Mouse (Mus musculus): Measurements from ENCODE around the gene Asb16.

The Asb16 gene

DNA sequence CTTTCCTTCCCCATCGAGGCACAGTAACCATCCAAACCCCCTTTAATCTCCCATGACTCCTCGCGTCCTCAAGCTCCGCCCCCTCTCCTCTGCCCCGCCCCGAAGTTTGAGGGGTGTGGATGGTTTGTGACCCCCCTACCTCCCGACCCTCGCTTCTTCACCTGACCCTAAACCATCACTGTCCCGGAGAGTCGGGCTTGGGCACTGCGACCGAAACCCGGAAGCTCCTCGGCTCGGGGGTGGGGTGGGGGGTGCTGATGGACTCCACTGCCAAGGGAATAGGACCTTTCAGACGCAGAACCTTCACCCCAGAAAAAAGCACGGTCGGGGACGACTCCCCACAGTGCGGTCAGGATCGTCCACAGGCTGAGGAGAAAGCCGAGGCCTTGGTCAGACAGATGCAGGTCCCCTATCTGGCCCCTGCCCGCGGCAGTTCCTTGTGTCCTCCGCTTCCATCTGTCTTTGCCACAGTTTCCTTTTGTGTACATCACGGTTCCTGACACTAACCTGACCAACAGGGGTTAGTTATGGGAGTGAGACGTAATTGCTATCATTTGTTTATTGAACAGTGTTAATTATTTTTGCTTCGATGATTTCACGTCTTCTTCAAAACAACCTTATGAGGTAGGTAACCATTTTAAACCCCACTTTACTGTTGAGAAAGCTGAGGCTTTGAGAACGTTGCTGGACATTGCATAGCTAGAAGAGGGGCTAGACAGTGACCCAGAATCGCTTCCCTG is 16.7 kb downstream of the Asb16 start:
- no peak for DNase-seq (ENCODE audit: low read depth, low spot score)

GRCm38 (mm10) chr11:102287485-102287884 is 18.9 kb downstream of the Asb16 start:
- no peak for DNase-seq (ENCODE audit: low read depth, low spot score)

DNA sequence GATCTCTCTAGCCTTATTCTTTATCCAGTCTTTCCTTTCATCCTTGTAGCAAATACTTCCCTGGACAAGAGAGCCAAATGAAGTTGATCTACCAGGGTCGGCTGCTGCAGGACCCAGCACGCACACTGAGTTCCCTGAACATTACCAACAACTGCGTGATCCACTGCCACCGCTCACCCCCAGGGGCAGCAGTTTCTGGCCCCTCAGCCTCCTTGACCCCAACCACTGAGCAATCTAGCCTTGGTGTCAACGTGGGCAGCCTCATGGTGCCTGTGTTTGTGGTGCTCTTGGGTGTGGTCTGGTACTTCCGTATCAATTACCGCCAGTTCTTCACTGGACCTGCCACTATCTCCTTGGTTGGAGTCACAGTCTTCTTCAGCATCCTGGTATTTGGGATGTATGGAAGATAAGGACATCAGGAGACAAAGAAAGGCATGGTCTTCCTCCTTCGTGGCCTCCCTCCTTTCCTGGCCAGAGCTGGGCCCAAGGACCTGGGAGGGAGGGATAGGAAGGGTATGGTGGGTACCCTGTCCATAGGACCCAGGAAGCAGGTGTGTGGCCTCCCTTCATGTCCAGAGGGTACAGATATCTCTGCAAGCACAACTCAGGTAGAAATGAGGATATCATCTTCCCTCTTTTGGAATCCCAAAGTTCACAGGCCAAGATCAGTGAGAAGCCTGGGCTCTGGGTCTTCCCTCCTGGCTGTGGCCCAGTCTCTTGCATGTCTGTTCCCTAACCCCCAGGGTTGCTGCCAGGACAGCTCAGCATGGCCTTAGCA is 19.7 kb downstream of the Asb16 start:
- no peak for DNase-seq (ENCODE audit: low read depth, low spot score)

DNA sequence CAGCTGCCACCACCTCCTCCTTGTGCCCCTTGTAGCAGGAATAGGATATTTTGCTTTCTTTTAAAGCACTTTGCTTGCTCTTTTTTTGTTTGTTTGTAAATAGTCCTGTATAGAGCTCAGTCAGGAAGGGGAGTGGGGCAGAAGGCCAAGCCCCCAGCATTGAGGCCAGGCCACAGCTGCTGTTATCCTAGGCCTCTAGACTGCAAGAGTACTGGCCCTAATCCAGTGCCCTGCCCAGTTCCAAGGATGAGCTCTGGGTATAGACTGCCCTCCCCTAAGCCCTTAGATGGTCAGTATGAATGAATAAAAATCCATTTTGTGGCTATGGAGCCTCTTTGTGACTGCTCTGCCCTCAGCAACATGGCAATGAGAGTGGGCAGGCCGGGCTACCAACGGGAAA is 20.4 kb downstream of the Asb16 start:
- DNase-seq (ENCODE audit: low read depth, low spot score) = no peak

DNA sequence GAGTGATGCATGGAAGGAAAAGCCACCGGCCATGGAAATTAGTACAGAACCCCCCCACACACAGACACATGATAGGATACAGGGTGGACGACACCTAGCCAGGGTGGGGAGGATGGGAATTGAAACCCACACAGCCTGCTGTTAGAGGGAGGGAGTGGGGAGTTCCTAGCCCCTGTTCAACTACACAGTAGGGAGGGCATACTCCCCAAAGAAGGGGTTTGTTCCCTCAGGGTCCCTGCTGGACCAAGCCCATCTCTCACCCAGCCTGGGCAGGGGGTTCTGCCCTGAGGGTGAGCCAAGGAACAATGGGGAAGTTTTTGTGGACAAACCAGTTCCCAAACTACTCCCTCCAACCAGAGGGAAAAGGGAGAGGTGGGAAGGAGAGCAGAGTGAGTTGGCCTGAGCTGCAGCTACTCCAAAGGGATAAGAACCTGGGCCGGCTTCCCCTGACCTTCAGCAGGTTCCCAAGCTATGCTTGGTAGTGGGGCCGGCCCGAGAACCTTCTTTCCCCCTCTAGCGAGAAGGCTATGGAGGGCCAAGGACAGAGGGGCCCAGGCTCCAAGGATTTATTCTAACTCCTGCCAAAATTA is 21.1 kb downstream of the Asb16 start:
- no peak for DNase-seq (ENCODE audit: low read depth, low spot score)

- no peak for DNase-seq (ENCODE audit: low read depth, low spot score)
Observed at GRCm38 (mm10) chr11:102290141-102290540, 21.6 kb downstream of the Asb16 start.

DNA sequence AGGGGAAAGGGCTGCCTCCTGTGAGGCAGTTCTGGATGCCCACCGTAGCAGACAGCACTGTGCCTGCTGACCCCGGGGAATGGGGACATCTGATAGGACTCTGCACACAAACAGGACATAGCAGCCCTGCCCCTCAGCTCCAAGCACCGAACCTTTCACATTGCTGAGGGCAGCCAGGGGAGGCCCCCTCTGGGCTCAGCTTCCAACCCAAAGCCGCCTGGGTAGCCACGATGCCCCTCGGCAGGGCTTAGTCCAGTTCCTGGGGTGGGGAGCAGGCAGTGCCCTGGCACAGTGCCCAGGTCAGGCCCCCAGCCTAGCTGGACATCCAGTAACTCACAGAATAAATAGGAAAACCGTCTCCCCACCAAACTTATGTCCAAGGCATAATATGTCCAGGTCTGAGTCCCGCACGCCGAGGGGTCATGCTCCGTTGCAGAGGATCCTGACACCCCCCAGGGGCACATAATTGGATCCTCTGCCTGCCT is 22.6 kb downstream of the Asb16 start:
- DNase-seq (ENCODE audit: low read depth, low spot score) = no peak

GRCm38 (mm10) chr11:102293971-102294370 is 25.4 kb downstream of the Asb16 start:
- DNase-seq (ENCODE audit: low read depth, low spot score) = no peak

GRCm38 (mm10) chr11:102294416-102294815 is 25.9 kb downstream of the Asb16 start:
- no peak for DNase-seq (ENCODE audit: low read depth, low spot score)

- DNase-seq (ENCODE audit: low read depth, low spot score) = peak; percentile 87
Observed at GRCm38 (mm10) chr11:102294887-102295597, 26.5 kb downstream of the Asb16 start.

DNA sequence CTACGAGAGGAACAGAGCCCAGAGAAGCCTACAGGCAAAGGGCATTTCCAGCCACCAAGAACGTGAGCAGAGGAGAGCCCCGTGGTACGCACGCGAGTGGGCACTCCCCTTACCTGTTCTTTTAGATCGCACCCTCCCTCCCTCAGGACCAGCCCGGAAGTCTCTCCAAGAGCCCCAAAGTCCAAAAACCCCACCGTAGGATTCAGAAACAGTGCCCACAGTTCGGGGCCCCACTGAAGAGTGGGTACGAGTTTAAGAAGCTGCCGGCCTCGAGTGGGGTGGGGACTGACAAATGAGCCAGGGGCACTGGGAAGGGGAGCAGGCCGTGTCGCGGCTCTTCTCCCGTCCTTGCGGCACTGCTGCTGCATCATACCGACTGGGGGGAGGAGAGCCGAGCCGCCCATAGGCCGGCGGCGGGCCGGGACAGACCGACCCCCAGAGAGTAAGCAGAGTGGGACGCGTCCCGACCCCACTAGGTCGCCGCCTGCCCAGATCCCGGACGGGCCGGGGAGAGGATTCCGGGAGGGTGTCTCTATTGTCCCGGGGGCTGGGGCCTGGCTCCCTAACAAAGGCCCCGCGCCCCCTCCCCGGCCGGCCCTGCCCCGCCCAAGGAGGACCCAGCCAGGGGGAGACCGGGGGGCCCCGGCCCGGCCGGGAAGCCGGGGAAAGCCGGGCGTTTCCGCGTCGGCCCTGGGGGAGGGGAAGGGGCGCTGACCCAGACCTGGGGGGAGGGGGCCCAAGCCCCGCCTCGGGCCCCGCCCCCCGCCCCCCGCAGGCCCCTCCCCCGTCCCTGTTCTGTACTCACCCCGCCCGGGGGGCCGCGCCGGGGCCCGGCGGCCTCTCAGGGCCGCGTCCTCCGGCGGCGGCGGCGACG is 27.3 kb downstream of the Asb16 start:
- peak; percentile 77 for DNase-seq (ENCODE audit: low read depth, low spot score)

DNA sequence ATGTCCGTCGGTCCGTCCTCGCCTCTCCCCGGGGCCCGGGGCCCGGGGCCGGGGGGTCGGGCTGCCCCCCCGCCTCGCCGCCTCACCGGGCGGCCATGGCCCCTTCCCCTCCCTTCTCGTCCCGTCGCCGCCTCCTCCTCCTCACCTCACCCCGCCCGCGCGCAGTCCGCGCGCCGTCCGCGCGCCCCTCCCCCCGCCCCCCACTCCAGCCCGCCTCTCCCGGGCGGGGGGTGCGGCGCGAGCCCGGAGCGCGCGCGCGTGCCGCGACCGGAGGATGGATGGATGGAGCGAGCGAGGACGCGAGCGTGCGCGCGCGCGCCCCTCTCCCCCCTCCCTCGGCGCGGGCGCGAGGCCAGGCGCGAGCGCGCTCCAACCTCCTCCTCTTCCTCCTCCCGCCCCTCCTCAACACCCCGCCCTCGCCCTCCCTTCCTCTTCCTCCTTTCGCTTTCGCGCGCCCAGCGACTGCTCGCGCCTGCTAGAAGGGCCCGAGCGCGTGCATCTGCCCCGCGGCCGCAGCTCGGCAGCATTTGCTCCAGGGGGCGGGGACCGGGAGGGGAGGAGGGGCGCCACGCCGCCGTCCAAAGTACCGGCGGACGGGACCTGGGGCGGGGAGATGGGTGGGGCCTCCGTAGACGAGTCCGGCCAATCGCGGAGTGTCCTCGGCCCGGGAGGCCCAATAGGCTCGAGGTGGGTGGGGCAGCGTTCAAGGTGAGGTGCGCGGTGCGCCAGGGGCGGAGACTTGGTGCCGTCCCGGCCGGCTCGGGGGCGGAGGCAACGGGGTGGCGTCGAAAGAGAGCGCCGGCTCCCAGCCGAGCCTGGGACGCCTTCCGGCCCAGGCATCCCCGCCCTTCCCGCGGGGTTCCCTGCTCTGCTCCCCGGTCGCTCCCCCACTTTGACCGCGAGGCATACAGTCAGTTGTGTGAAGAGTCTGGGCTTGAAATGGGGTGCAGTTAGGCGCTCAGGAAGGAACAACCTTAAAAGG is 28.2 kb downstream of the Asb16 start, which contains the start of gene Atxn7l3:
TSS of gene Atxn7l3 (minus strand) at position 141 of the 982 bp plus-strand sequence.
- DNase-seq (ENCODE audit: low read depth, low spot score) = peak; percentile 99

DNA sequence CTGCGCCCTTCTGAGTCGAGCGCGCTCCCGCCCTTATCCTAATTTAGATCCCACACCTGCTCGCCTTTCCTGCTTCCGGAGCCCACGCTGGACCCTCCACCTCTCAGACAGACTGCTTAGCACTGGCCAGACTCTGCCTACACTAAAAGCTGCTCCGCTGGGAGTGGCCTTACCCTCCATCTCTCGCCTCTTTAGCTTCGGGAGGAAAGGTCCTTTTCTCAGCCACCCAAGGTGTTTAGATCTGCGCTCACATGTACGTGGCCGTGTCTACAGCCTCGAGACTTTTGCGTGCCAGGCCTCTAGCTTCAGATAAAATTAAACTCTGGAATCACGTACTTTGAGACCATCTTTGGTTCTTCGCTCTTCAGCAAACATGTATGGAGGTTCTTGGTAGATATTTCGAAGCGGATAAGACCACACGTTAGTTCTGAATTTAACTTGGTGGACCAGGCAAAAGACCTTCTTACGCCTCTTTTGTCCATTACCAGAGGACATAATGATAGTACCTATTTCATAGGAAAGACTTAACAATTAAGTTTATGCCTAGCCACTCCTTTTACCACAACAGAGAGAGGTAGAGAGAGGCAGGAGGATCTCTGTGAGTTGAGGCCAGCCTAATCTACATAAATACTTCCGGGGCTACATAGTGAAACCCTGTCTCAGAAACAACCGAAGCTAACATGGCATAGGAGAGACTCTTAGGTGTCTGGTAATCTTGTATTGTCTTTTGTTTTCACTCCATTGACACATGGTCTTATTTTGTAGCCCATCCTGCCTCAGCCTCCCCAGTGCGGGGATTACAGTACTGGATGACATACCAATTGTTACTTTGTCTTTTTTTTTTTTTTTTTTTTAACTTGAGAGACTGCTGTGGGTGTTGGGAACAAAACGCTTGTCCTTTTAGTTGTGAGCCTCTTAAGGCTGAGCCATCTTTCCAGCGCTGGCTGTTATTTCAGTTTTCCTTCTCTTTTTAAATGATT is 29.3 kb downstream of the Asb16 start:
- DNase-seq (ENCODE audit: low read depth, low spot score) = peak; percentile 72

DNA sequence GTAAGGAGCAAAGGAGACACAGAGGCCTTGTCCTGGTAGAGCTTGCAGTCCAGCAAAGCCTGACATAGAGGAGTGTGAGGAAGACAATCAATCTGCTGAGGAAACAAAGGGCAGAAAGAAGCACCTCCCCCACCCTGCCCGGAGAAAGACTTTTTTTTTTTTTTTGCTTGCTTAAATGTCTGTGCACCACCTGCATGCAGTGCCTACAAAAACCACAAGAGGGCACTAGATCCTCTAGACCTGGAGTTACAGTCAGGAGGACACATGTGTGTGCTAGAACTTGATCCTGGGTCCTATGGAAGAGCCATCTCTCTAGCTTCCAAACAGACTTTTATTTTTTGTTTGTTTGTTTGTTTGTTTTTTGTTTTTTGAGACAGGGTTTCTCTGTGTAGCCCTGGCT is 31.3 kb downstream of the Asb16 start:
- DNase-seq (ENCODE audit: low read depth, low spot score) = peak; percentile 80

DNA sequence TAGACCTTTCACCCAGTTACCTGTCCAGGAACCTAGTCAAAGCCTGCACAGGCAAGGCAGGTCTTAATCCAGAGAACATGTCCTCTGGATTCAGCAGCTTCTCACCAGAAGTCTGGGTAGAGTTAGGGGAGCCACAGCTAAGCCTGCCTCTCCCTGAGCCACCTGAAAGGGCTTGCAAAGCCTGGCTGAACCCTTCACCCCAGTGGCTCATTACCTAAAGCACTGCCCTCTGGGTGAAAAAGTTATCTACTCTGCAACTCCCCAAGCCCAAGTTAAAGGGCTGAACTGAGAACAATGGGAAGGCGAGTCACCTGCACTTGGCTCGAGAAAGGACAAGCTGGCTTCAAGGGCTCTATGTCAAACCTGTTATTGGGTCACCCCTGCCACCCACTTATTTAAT is 35.6 kb downstream of the Asb16 start:
- no peak for DNase-seq (ENCODE audit: low read depth, low spot score)

DNA sequence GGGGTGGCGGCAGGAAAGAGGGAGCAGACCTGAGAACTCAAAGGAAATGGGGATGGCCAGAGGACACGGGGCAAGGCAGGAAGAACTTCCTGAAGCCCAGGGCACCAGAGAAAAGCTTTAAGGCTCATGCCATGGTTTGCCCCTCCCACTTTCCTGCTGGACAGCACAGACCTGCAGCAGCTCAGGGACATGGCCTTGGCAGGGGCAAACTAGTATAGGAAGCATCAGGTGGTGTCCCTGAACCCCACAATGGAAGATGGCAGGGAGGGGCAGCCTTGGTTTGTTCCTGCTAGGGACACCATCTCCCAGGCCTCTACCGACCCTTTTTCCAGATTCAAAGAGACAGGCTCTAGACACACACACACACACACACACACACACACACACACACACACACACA is 36.8 kb downstream of the Asb16 start:
- DNase-seq (ENCODE audit: low read depth, low spot score) = no peak

DNA sequence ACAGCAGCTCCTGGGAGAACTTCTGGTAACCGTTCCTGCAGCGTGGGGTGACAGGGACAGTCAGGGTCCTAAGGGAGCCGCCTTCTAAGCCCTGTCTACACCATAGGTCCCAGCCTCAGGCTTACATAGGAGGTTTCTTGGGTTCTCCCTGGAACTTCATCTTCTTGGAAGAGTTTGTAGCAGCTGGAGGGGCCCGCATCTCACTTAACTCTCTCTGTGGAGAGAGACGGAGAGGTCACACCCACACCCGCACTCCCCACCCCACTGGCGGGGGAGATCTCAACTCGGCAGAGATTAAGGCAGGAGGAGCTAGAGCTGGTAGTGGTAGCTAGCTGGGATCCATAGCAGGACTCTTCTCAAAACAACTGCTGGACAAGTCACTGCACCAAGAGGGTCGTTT is 39.6 kb downstream of the Asb16 start:
- no peak for DNase-seq (ENCODE audit: low read depth, low spot score)

DNA sequence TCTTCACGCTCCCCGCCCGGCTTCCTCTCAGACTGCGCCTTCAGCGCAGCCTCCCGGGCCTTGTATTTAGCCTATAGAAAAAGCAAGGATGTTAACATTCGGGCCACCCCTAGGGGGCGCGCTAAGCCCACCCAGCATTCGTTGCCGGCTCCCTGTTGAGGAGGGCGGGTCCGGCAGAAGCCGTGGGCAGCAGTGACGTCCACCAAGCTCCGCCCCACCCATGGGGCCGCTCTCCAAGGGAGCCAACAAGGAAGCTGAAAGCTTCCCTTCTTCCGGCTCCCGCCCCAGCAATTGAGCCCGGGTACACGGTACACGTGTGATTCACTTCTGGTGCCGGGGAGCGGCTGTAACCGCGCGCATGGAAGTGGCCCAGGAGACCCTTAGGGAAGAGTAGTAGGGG is 40.4 kb downstream of the Asb16 start:
- peak; percentile 98 for DNase-seq (ENCODE audit: low read depth, low spot score)
